Mouse (Mus musculus): ENCODE results near the gene Nrip2.
"Not testable (repeated sequence)": the region's sequence is repeated elsewhere in the genome, so short reads cannot be mapped to it uniquely, and the experiment has no call there.

Gene Nrip2

DNA sequence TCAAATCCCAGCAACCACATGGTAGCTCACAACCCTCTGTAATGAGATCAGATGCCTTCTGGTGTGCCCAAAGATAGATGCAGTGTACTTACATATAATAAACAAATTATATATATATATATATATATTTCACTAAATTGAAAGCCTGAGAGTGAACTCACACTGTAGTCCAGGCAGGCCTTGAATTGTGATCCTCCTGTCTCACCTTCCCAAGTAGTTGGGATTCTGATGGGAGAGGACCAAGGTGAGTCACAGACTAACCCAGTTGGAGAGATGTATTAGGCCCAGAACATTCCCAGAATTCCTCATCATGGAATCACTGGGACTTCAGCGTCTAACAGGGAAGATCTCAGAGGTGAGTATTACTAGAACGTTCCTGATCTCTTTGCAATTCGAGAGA, at the start of gene Nrip2:
Gene Nrip2, plus strand, starts transcription at position 301 of the 400 bp plus-strand sequence.
- in situ Hi-C loops (cut with MboI; ENCODE audit: unreplicated experiment in 2 of 2): no loop called here

DNA sequence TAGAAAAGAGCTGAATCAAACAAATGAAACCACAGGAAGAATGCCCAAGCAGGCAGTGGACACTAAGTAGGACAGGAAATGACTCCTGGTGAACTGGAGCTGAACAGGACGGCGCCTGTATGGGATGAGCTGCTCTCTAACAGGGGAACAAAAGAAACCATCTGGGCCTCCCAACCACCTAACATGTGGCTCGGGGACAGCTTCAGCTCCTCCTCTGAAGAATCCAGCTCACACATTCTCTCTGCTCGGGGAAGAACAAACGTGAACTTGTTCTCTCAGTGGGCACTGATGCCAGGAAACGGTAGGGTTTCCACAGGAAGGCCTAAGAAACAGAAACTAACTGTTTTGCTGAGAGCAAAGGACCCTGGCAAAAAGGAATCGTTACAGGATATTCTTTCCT, 49.4 kb upstream of the Nrip2 start:
- in situ Hi-C loops (cut with MboI; ENCODE audit: unreplicated experiment in 2 of 2): loop anchor here in 1 of 2 experiments (25.0 kb wide), 1 partner anchor 1212 kb away; no protein-coding TSS in a partner anchor

DNA sequence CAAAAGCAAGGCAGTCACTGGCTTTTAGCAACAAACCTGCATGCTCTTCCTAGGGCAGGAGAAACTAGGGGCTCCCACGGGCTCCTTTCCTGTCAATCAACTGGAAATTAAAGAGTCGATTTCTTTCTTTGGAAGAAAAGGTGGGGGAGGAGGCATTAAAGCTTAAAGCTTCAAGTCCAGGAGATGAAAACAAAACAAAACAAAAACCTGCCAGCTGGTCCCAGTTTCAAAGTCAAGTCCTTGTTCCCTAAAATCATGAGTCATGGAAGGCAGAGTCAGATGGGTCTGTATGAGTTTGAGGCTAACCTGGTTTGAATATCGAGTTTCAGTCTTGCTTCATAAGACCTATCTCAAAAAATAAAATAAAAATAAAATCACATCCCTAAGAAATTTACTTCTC, 45.0 kb upstream of the Nrip2 start:
- in situ Hi-C loops (cut with MboI; ENCODE audit: unreplicated experiment in 2 of 2): loop anchor here in 1 of 2 experiments (25.0 kb wide), 1 partner anchor 1217 kb away; no protein-coding TSS in a partner anchor

DNA sequence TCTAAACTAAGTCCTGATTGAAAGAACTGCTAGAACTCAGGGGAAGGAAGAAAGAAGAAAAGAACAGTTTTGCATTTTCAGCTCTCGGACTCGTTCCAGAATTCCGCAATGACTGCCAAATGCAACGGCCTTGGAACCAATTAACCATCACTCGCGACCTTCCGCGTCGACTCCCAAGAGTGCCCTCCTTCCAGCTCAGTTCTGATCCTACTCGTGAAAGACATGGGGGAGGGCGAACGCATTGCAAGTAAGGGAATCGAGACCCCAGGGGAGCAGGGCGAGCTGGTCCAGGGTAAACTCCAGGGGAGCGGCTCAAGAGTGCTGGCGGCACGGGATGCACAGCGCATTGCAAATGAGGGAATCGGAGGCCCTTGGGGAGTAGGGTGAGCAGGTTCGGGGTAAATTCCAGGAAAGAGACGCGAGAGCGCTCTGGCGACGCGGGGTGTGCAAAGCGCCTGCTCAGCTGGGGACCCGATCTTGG, 43.9 kb upstream of the Nrip2 start:
- in situ Hi-C loops (cut with MboI; ENCODE audit: unreplicated experiment in 2 of 2): loop anchor here (5.0 to 25.0 kb wide), 3 partner anchors 33 to 1218 kb away; no protein-coding TSS in a partner anchor

DNA sequence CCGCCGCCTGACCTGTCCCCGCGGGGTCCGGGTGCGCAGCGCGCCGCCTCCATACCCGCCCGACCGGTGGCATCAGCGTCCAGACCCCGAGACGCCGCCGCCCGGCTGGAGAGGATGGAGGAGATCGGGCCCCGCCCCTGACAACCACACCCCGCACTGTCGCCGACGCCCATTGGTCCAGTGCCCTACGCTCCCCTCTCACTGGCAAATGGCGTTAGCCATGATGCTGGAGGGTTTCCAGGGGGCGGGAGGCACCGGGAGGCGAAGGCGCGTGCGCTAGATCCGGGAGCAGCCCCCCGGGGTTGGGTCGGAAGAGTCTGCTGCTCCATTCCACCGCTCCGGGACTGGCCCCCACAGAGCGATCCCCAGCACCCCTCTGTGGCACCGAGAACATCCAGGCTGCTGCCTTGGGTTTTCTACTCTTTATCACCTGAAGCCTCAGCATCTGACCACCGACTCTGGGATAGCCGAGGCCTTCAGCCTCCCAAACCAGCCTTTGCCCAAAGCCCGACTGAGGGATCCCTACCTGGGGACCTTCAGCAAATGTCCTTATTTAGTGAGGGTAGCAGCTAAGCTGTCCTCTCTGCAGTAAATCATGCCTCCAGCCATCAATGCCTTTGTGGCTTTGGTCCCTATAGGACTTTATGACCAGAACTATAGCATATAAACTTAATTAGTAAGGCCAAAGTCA, 43.2 kb upstream of the Nrip2 start, which contains the start of gene Tulp3:
Gene Tulp3, minus strand, starts transcription at position 126 of the 691 bp plus-strand sequence.
- in situ Hi-C loops (cut with MboI; ENCODE audit: unreplicated experiment in 2 of 2): loop anchor here (5.0 to 25.0 kb wide), 3 partner anchors 34 to 1219 kb away; no protein-coding TSS in a partner anchor

DNA sequence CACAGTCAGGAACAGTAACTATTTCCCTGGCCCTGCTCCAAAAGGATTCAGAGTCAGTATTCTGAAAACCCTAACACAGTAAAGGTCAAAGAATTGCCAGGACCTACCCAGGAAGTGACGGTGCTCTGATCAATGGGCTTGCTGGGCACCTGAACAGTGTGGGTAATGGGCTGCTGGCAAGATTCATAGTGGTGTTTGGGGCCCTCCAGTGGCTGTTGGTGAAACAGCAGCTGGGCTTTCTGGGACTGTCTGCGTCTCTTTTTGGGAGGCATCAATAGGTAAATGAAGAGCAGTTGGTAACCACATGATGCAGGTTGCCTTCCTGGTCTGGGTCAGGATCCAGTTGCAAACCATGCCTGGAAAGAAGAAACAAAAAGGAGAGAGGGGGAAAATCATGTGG, 40.1 kb upstream of the Nrip2 start:
- in situ Hi-C loops (cut with MboI; ENCODE audit: unreplicated experiment in 2 of 2): loop anchor here (5.0 to 25.0 kb wide), 3 partner anchors 37 to 1222 kb away; no protein-coding TSS in a partner anchor

DNA sequence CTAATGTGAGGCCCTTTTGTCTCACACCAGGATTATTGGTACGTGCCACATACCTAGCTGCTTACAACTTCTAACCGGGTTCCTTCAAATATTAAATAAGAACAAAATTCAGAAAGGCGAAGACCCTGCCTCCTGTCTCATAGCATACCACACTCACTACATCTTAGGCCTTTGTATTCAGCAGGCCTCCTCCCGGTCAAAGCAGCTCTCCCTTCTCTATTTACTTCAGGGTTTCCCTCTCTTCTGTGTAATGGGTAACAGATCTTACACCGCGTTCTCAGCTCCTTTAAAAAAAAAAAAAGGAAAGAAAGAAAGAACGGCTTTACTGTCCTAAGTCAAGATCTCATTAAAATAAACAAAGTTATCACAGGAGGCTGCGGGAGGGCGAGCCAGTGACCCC, 37.2 kb upstream of the Nrip2 start:
- in situ Hi-C loops (cut with MboI; ENCODE audit: unreplicated experiment in 2 of 2): loop anchor here (5.0 to 25.0 kb wide), 3 partner anchors 50 to 1225 kb away; no protein-coding TSS in a partner anchor

DNA sequence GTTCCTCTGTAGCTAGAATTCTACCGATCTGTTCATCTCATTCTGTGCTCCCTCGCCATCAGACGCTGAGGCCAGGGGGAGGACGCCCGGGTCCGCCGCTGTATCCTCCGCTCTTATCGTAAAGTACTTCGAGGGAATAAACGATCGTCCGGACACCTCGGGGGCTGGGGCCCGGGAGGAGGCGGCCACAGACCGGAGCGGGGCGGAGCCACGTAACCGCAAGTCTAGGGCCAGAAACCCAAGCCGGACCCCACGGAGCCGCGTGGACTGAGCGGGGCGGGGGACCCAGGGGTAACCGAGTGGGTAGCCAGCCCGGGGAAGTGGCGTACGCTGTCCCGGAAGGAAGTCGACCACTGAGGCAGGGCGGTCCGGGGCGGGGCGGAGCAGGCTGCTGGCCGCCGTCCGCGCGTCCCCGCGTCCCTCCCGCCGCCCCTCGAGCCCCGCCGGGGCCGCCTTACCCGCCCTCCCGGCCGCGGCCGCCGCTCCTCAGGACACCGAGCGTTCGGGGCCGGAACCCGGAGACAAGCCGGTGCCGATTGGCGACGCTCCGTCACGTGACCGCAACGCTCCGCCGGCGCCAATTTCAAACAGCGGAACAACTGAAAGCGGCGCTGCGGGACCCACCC, 36.6 kb upstream of the Nrip2 start, which contains the start of the genes Rhno1 and Foxm1:
Gene Rhno1, minus strand, starts transcription at position 531 of the 626 bp plus-strand sequence.
Gene Foxm1, plus strand, starts transcription at position 587 of the 626 bp plus-strand sequence.
- in situ Hi-C loops (cut with MboI; ENCODE audit: unreplicated experiment in 2 of 2): loop anchor here (5.0 to 25.0 kb wide), 3 partner anchors 50 to 1225 kb away; no protein-coding TSS in a partner anchor

DNA sequence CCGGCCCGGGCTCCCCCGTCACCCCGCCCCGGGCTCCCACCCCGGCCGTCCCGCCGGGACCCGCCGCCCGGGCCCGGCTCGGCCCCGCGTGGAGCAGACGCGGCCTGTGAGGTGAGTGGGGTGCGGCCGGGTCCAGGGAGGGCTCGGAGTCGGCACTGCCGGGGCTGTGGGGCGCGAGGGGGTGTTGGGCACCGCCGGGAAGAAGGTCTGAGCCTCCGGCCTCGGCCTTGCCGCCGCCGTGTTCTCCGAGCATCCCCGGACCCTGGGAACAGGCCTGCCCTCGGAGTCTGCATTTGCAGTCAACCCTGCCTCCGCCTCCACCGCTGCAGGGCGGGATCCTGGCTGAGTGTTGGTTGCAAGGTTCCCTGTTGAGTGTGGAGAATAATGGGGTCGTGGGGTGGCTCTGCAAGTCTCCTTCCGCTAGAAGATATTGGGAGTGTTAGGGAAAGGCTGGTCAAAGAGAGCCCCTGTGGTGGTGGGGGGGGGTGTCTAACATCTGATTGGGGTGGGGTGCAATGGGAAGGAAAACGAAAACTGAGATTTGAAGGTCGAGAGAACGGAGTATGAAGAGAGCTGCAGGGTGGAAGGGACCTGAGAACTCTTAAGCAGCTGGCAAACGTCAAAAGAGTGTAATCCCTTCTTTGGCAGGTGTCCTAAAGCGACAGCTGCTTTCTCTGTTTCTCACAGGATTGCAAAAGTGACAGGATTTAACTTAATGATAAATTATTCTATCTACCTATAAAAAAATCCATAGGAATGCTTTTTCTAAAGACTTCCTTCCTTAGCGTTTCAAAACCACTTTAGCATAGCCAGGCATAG, 35.9 kb upstream of the Nrip2 start:
- in situ Hi-C loops (cut with MboI; ENCODE audit: unreplicated experiment in 2 of 2): loop anchor here (5.0 to 25.0 kb wide), 3 partner anchors 49 to 1226 kb away; no protein-coding TSS in a partner anchor

DNA sequence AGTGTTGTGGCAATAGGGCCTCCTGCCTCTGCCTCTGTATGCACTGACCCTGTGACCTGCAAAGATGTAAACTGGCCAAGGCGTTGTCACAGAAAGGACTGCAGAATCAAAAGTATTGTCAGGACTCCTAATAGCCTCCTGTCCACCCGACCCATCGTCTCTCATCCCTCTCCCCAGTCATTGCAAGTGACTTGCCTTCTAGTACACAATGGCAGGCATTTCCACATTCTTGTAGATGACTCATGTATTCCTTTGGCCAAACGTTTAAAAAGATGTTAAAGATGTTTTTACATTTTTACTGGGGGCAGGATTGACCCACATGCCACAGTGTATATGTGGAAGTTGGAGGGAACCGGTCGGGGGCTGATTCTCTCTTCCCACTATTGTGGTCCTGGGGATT, 34.4 kb upstream of the Nrip2 start:
- in situ Hi-C loops (cut with MboI; ENCODE audit: unreplicated experiment in 2 of 2): loop anchor here (5.0 to 25.0 kb wide), 3 partner anchors 48 to 1227 kb away; no protein-coding TSS in a partner anchor

DNA sequence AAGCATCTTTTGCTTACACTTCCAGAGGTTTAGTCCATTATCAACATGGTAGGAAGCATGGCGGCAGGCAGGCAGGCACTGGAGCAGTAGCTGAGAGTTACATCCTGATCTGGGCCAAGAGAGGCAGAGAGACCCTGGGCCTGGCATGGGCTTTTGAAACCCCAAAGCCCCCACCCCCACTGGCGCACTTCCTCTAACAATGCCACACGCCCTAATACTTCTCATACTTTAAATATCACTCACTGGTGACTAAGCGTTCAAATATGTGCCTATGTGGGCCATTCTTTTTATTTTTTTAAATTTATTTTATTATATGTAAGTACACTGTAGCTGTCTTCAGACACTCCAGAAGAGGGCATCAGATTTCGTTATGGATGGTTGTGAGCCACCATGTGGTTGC, 32.6 kb upstream of the Nrip2 start:
- in situ Hi-C loops (cut with MboI; ENCODE audit: unreplicated experiment in 2 of 2): loop anchor here in 1 of 2 experiments (25.0 kb wide), 1 partner anchor 1229 kb away; no protein-coding TSS in a partner anchor

DNA sequence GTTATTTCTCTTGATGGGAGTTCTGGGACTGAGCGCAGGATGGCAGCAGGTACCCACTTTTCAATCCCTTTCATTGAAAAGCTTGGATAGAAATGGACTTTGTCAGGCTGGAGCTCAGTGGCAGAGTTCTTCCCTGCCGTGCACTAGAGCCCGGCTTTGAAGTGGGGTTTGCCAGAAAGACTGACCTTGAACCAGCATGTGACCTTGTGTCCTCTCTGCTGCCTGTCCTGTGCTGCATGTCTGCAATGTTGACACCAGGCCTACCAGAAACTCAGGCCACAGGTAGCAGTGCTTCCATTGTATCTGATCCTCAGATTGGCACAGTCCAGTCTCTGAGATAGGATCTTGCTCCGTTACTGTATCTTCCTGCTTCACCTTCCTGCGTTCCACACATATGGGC, 29.1 kb upstream of the Nrip2 start:
- in situ Hi-C loops (cut with MboI; ENCODE audit: unreplicated experiment in 2 of 2): loop anchor here in 1 of 2 experiments (25.0 kb wide), 1 partner anchor 1233 kb away; no protein-coding TSS in a partner anchor

DNA sequence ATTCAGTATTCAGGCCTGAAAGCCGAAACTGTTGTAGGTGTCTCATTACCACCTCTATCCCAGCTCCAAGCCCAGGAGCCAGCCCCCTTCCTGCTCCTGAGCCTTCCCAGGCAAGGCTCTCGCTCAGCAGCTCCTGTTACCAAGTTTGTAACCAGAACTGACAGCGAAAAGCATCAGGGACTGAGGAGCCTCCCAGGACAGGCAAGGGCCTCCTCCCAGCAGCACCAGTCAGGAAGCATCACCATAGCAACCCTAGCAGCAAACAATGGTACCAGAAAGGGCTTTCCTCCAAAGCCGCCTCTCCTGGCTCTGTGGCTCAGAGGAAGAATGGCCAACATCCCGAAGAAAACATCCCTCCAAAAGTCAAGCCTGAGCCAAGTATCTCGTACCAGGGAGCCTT, 23.9 kb upstream of the Nrip2 start, which contains the start of the genes Tex52 and Gm44596:
Gene Tex52, plus strand, starts transcription at position 265 of the 400 bp plus-strand sequence.
Gene Gm44596, plus strand, starts transcription at position 312 of the 400 bp plus-strand sequence.
- in situ Hi-C loops (cut with MboI; ENCODE audit: unreplicated experiment in 2 of 2): no loop called here

DNA sequence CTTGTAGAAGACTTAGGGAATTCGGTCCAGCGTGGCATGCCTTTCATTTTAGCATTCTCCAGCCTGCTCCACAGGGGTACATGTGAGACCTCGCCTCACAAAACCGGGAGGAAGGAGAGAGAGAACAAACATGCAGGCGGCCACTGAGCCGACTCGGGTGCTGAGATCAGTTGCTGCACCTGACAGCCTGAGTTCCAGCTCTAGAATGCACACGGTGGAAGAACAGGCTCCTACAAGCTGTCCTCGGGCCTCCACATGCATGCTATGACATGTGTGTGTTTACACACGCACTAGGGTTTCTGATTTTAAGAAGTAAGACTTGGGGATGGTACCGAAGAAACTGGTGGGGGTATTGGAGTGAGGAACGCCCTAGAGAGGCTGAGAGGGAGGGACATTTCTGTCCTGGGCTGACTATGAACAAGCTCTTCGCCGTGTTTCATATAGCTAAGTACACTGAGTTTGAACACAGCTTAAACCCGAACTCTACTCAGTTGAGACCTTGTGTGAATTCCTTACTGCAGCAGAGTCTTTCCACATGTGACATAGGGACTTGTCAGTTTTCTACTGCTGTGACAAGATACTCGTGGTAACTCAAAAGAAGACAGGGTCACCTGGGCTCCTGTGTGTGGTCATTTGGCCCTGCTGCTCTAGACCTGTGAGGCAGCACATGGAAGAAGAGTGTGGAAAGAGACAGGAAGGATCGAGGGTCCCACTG, 22.6 kb upstream of the Nrip2 start:
- in situ Hi-C loops (cut with MboI; ENCODE audit: unreplicated experiment in 2 of 2): no loop called here

DNA sequence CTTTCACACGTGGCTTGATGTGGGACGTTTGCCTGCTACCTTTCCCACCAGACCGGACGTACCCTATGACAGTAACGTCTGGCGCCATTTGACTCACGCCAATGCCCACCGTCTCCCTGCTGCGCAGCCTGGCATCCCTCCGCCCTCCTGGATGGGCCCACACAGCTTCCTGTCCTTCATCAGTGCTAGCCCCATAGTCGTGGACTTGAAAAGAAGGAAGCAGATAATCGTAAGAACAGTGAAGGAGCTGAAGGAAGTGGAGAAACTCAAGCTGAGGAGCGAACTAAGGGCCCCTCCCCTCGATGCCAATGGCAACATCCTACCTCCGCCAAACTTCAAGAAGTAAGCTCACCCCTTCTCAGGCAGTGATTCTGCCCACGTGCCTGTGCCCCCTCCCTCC, 19.5 kb upstream of the Nrip2 start:
- in situ Hi-C loops (cut with MboI; ENCODE audit: unreplicated experiment in 2 of 2): no loop called here

DNA sequence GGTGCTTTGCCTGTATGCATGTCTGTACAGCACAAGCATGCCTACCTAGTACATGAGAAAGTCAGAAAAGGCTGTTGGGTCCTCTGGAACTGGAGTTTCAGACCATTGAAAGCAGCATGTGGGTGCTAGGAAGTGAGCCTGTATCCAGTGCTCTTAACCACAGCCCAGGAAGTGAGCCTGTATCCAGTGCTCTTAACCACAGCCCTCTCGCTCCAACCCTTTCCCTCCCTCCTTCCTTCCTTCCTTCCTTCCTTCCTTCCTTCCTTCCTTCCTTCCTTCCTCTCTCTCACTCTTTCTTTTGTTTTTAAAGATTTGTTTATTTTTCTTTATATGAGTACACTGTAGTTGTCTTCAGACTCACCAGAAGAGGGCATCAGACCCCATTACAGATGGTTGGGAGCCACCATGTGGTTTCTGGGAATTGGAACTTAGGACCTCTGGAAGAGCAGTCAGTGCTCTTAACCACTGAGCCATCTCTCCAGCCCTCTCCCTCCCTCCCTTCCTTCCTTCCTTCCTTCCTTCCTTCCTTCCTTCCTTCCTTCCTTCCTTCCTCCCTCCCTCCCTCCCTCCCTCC, 18.4 kb upstream of the Nrip2 start:
- in situ Hi-C loops (cut with MboI; ENCODE audit: unreplicated experiment in 2 of 2): not testable (repeated sequence)

DNA sequence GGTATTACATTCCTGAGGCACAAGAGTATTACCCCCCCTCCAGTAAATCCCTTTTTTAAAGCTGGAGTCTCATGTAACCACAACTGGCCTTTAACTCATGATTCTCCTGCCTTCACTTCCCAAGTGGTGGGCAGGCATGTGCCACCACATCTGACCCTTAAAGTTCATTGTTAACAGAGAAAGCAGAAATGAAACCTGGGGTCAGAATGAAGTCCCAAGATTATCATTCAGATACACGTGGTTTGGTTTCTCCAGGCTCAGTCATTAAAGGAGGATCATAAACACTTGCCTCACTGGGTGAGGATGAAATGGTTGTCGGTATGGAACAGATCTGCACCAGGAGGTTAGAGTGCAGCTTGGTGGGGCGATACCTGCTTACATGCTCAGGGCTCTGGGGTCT, 17.8 kb upstream of the Nrip2 start:
- in situ Hi-C loops (cut with MboI; ENCODE audit: unreplicated experiment in 2 of 2): no loop called here

DNA sequence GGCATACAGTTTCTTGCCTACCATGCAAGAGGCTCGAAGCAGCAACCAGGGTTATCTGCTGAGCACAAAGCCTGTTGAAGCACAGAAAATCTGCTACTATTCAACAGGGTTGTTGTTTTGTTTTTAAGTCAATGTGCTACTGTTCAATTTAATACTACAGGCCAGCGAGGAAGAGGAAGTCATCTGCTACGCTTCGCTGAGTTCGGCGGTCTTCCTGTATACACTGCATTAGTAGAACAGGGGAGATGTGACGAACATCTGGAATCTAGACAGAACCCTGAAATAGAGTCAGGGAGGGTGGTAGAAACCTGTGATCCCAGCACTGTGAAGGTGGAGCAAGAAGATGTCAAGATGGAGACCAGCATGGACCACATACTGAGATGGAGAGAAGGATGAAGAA, 15.3 kb upstream of the Nrip2 start:
- in situ Hi-C loops (cut with MboI; ENCODE audit: unreplicated experiment in 2 of 2): no loop called here

DNA sequence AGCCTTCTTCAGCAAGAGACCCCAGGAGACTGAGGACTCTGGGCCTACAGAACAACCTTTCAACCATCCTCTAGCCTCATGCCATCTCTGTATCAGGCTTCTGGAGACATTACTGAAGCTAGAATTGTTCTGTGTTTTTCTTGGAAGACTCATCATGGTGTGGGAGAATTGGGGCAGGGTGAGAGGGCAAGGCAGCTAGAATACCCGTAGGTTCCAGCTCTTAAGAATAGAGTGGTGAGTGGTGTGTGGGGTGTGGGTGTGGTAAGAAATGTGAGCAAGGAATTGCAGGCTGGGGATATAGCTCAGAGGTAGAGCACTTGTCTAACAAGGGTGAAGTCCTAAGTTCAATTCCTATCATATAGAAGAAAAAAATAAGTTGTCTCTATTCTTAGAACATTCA, 14.1 kb upstream of the Nrip2 start:
- in situ Hi-C loops (cut with MboI; ENCODE audit: unreplicated experiment in 2 of 2): no loop called here

Data from v-Abl transformed pro-B cells (cell line).